Mouse (Mus musculus): Measurements from ENCODE around the gene Ell.

DNA sequence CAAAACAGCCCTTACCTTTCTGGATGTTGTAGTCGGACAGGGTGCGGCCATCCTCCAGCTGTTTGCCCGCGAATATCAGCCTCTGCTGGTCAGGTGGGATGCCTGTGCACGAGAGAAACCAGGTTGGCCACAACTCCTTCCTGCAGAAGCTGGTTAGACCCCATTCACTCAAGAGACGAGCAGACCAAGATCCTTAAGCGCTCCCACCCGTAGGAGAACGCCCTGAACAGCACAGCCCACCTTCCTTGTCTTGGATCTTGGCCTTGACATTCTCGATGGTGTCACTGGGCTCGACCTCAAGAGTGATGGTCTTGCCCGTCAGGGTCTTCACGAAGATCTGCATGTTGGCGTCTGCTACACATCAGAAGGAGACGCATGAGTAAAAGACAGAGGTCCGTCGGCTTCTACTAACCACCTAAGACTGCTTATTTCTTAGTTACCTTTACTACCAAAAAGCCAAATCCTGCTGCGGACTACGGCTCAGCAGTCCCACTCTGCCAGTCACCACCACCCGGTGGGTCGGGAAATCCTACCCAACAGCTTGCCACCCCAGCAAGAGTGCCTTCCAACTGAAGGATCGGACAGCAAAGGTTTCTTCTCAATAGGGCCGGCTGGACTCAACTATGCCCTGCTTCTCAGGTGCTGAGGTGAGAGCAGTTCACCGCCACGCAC lies 29.8 kb upstream of the Ell start:
- no peak for TF ChIP-seq POLR2A (IDR thresholded peaks at IDR 0.05; ENCODE audit: borderline replicate concordance, control insufficient read depth, low read depth, low read length)
- no peak for TF ChIP-seq CTCF (IDR thresholded peaks at IDR 0.05; ENCODE audit: control insufficient read depth, insufficient read depth, low read length)

All from bone marrow, adult 2 months (tissue).